Mouse (Mus musculus) forebrain, embryonic 12.5 days (tissue): ENCODE data around the gene Spry1. TPM values are rescaled to one million over a fixed set of nuclear protein-coding genes. Genes with fewer than 3 reads are reported as not detected.
"Not testable (repeated sequence)": the region's sequence is repeated elsewhere in the genome, so short reads cannot be mapped to it uniquely, and the experiment has no call there.

Source experiments
- ATAC-seq: fragments of 200-750 bp; cut with Nextera tagmentation; 2 replicates; pipeline ENCODE4 v1.8.0; 2017; ENCODE audit warnings: moderate TSS enrichment; ENCODE audit not compliant: low FRiP score
- H3K27ac ChIP-seq: fragments of 300-500 bp; sonication (generic); 2 replicates; pipeline ENCODE4 v1.5.1; 2016; ENCODE audit warnings: mild to moderate bottlenecking
- H3K27me3 ChIP-seq: fragments of 300-500 bp; sonication (generic); 2 replicates; pipeline ENCODE4 v1.6.1; 2016; ENCODE audit warnings: mild to moderate bottlenecking
- H3K36me3 ChIP-seq: fragments of 300-500 bp; sonication (generic); replicated peaks from 2 replicates; pipeline ENCODE4 v1.6.1; 2016; ENCODE audit warnings: mild to moderate bottlenecking
- H3K4me1 ChIP-seq: fragments of 300-500 bp; sonication (generic); 2 replicates; pipeline ENCODE4 v1.6.1; 2016
- H3K4me2 ChIP-seq: fragments of 300-500 bp; sonication (generic); 2 replicates; pipeline ENCODE4 v1.6.1; 2016; ENCODE audit warnings: mild to moderate bottlenecking, moderate library complexity
- H3K4me3 ChIP-seq: fragments of 300-500 bp; sonication (generic); replicated peaks from 2 replicates; pipeline ENCODE4 v1.5.1; 2016; ENCODE audit warnings: mild to moderate bottlenecking
- H3K9ac ChIP-seq: fragments of 300-500 bp; sonication (generic); 2 replicates; pipeline ENCODE4 v1.6.1; 2016; ENCODE audit warnings: mild to moderate bottlenecking
- H3K9me3 ChIP-seq: fragments of 300-500 bp; sonication (generic); 2 replicates; pipeline ENCODE4 v1.6.1; 2016
- WGBS: fragments of 180-500 bp; shearing (Covaris S2); methylation state at CpG from one replicate; pipeline ENCODE4 v1.1.7; 2016; 5-methylcytosine and 5-hydroxymethylcytosine counted together
- polyA plus RNA-seq: library from polyadenylated mRNA; unstranded; fragments of >200 nt; fragmentation: Nextera tagmentation; extraction: Ambion mirVana; gene quantifications from 2 replicates; pipeline ENCODE4 v1.2.1, GENCODE M21; 2016

Spry1 gene
- 13.5 and 13.7 TPM in 2 replicates for polyA plus RNA-seq

DNA sequence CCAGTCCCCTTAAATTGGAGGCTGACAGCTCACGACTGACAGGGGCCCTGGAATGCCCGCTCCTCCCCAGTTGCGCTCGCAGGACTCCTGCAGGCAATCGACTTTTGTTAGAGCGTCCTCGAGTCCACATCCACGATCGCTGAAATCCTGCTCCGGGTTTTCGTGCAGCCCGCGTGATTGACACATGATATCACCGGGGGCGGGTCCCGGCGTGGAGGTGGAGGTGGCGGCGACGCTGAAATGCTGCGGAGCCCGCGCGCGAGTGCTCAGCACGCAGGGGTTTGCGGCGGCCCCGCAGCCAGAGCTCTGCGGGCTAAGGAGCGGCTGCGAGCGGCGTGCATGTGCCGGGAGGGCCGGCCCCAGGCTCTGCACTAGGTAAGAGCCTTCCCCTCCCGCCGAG lies at the start of gene Spry1:
Gene Spry1 (plus strand): TSS at position 258 of the 400 bp plus-strand sequence.
- peaks cover 17% of the 10 kb centered on the region for H3K36me3 ChIP-seq

DNA sequence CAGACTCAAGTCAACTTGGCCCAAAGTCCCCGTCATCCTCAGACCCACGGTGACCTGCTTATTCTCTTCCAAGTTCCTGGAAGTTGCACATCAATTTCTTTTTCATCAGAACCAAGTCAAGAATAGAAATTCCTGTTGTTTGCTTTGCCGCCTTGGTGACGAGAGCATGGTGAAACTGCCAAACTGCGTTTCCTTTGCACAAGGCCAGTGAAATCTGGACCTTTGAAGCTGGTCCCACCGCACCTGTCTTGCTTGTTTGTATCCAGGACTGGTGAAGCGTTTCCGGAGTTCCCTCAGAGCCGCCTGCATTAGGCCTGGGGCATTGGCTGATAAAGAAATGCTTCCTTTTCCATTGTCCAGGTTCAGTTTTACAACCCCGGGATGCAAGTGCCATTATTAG lies 44.0 kb upstream of the Spry1 start:
- no peaks in the 10 kb centered on the region for H3K4me1 ChIP-seq
- H3K9ac ChIP-seq, result no peak overlapping the region
- H3K27me3 ChIP-seq, result no peaks in the 10 kb centered on the region
- WGBS, result 72% methylated on average over 10 of the region's 10 CpGs
- H3K4me2 ChIP-seq, result no peak overlapping the region
- no peaks in the 10 kb centered on the region for H3K9me3 ChIP-seq
- no peak overlapping the region for H3K4me3 ChIP-seq
- ATAC-seq, result no peak
- no peak overlapping the region for H3K27ac ChIP-seq
- H3K36me3 ChIP-seq, result no peaks in the 10 kb centered on the region

More for the DNA sequence above, at the start of gene Spry1:
- Histone ChIP-seq H3K4me3 (peak within 1 kb of the TSS; percentile 81), H3K9ac (peak within 1 kb of the TSS; percentile 84), H3K4me2 (peak within 1 kb of the TSS; percentile 78), H3K27ac (peak within 1 kb of the TSS; percentile 92), H3K4me1 (peaks cover 21% of the 10 kb centered on the region), H3K27me3 (peaks cover 5% of the 10 kb centered on the region; the same call in 1 of the 2 replicates), H3K9me3 (no peaks in the 10 kb centered on the region)
- WGBS, result under 1% methylated on average over 38 of the region's 38 CpGs
- peak; percentile 90 for ATAC-seq

DNA sequence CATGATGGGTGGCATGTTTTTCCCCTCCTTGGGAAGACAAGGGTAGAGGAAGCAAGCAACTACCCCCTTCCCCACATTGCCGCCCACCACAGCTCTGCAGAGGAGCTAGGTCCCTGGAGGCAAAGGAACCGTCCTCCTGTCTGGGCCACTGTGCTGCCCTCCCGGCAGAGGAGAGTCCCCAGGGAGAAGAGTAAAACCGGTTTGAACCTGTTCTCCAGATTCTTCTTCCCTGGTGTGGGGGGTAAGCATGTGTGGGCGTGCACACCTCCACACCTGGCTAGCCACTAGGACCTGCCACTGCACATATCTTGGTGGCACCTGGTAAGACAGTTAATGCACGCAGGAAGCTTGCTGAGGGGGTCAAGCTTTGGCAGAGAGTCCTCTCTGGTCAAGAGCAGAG lies 43.2 kb upstream of the Spry1 start:
- H3K4me1 ChIP-seq, result no peaks in the 10 kb centered on the region
- H3K9me3 ChIP-seq, result no peaks in the 10 kb centered on the region
- H3K36me3 ChIP-seq, result no peaks in the 10 kb centered on the region
- H3K27me3 ChIP-seq, result no peaks in the 10 kb centered on the region
- H3K9ac ChIP-seq, result no peak overlapping the region
- H3K4me2 ChIP-seq, result no peak overlapping the region
- H3K27ac ChIP-seq, result no peak overlapping the region
- ATAC-seq, result no peak
- H3K4me3 ChIP-seq, result no peak overlapping the region
- 66% methylated on average over 6 of the region's 6 CpGs for WGBS

DNA sequence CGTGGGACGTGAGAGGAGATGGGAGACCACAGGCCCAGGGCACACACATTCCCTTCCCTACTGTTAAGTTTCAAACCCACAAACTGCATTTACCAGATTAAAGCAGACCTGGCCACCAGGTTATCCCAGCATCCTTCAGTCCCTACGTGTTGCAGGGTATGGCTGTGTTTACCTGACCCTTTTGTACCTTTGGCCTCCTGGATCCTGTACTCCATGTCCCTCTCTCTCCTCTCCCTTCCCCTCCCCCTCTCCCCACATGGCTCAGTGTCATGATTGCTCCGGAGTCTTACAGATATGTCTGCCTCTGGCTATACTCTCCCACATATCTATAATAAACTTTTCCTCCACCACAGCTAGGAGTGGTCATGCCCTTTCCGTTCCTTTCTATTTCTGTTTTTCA lies 42.5 kb upstream of the Spry1 start:
- Histone ChIP-seq H3K4me1 (no peaks in the 10 kb centered on the region), H3K9ac (no peak overlapping the region), H3K4me3 (no peak overlapping the region), H3K4me2 (no peak overlapping the region), H3K9me3 (no peaks in the 10 kb centered on the region), H3K27me3 (no peaks in the 10 kb centered on the region), H3K36me3 (no peaks in the 10 kb centered on the region), H3K27ac (no peak overlapping the region)
- no peak for ATAC-seq
- WGBS, result 82% methylated on average over 5 of the region's 5 CpGs

DNA sequence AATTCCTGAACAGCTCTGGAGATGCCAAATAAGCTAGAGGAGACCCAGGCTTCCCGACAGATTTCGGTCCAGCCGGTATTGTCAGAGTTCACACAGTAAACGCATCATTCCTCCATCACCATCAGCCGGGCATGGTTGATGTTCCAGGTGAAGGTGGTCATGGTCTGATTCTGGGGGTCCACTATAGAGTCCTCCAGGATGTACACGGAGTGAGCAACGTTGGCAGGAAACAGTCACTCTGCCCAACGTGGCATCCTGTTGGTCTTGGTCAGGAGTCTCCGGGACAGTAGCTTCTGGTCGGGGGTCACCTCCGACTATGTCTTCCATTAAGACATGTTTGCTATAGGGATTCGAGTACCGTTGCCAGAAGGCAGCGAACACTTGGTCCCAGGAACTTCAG lies 40.1 kb upstream of the Spry1 start:
- H3K27ac ChIP-seq, H3K36me3 ChIP-seq, H3K4me2 ChIP-seq, ATAC-seq, H3K4me3 ChIP-seq, H3K9ac ChIP-seq, H3K9me3 ChIP-seq, H3K27me3 ChIP-seq, H3K4me1 ChIP-seq: not testable (repeated sequence)
- WGBS, result 95% methylated on average over 14 of the region's 14 CpGs

DNA sequence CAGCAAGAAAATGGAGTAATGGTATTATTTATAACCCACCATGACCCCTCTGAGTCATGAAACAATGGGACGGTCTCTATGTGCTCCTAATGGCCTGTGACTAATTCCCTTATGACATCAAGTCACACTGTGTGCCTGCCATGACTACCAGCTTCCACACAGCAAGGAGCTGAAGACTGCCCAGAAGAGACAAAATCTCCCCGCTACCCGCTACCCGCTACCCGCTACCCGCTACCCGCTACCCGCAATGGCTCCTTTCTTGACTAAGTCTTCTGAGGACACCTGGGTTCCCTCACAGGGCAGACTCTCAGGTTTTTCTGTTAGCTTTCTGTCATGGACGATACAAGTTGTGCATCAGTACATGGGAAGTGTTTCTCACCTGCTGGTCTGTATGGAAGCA lies 37.4 kb upstream of the Spry1 start:
- no peaks in the 10 kb centered on the region for H3K27me3 ChIP-seq
- no peak overlapping the region for H3K27ac ChIP-seq
- H3K4me3 ChIP-seq, result no peak overlapping the region
- H3K4me2 ChIP-seq, result no peak overlapping the region
- peaks cover 16% of the 10 kb centered on the region for H3K4me1 ChIP-seq
- WGBS, result 98% methylated on average over 9 of the region's 9 CpGs
- ATAC-seq, result no peak
- H3K9ac ChIP-seq, result no peak overlapping the region
- no peaks in the 10 kb centered on the region for H3K36me3 ChIP-seq
- H3K9me3 ChIP-seq, result no peaks in the 10 kb centered on the region

DNA sequence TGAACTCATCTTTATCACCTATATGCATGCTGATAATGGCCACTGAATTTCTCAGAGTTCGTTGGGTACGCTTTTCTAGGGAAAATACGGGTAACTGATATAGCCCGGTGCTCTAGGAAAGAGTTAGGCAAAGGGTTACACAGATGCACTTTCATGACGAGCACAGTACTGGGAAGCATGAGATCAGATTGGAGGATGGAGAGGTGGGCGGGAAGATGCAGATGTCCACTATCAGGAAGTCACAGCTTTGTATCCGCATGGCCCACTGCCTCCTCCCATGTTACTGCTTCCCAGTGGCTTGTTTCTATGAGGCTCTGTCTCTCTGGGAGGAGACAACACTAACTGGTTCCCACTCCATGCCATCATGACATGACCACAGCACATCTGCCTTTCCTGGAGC lies 36.9 kb upstream of the Spry1 start:
- H3K27me3 ChIP-seq, result no peaks in the 10 kb centered on the region
- no peaks in the 10 kb centered on the region for H3K36me3 ChIP-seq
- no peak for ATAC-seq
- no peak overlapping the region for H3K4me2 ChIP-seq
- no peaks in the 10 kb centered on the region for H3K9me3 ChIP-seq
- no peak overlapping the region for H3K27ac ChIP-seq
- H3K9ac ChIP-seq, result no peak overlapping the region
- peaks cover 16% of the 10 kb centered on the region for H3K4me1 ChIP-seq
- WGBS, result 89% methylated on average over 7 of the region's 7 CpGs
- H3K4me3 ChIP-seq, result no peak overlapping the region

DNA sequence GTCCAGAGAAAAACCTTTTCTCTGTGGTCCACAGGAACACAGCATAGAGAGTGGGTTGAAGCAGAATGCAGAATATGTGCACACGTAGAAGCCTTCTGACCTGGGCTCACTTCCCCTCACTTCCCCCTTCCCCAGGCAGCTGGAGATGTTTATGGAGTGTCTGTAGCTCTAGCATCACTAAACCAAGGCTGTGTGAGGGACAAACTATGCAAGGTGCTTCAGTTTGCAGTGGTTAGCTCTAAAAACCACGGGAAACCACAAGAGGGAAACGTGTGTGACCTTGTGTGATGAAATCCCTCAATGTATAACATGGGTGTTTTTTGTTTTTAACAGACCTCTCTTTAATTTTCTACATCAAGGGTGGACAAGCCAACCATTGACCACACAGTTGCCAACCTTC lies 36.2 kb upstream of the Spry1 start:
- H3K9me3 ChIP-seq, result no peaks in the 10 kb centered on the region
- H3K27ac ChIP-seq, result no peak overlapping the region
- ATAC-seq, result no peak
- peaks cover 16% of the 10 kb centered on the region for H3K4me1 ChIP-seq
- no peak overlapping the region for H3K4me3 ChIP-seq
- 73% methylated on average over 3 of the region's 3 CpGs for WGBS
- no peak overlapping the region for H3K9ac ChIP-seq
- no peak overlapping the region for H3K4me2 ChIP-seq
- H3K27me3 ChIP-seq, result no peaks in the 10 kb centered on the region
- H3K36me3 ChIP-seq, result no peaks in the 10 kb centered on the region

DNA sequence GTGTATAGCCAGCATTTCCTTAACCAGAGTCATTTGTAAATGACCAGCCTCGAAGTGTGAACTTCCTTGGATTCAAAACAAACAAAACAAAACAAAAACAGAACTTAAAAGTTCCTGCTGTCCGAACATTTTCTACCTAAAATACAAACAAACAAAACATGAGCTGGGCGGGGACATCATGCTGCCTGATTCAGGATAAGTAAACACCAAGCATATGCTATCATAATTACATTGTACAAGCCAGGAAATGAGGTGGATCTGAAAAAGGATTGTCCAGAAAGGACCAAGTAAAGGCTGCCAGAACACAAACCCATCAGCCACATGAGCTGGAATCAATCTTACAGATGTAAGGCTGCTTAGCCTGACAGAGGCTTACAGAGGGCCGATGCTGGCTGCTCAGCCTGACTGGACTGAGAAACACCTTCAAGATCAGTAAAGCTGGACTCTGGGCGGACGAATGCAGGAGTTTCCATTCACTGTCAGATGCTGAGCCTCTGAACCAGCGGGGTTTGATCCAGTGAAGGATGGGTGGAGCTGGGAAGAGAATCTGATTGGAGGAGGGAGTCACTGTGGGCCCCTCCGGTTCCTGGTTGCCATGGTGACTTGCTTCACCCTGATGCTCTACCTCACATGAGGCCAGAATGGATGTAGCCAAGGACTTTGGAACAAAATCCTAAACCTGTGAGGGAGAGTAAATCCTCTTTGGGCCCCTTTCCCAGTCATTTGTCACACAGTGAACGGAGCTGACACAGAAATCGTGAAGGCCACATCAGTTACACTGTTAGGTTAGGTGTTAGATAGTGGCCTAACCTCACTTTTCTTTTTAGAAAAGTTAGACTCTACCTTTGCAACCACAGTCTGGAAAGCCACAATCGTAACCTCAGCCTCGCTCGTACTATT lies 34.5 kb upstream of the Spry1 start:
- 53% methylated on average over 13 of the region's 13 CpGs for WGBS
- Histone ChIP-seq H3K9ac (no peak overlapping the region; the same call in 1 of the 2 replicates), H3K36me3 (no peaks in the 10 kb centered on the region), H3K27me3 (no peaks in the 10 kb centered on the region), H3K9me3 (no peaks in the 10 kb centered on the region), H3K4me1 (peaks cover 16% of the 10 kb centered on the region), H3K4me3 (no peak overlapping the region), H3K4me2 (no peak overlapping the region), H3K27ac (0 out of 2 replicates have a peak overlapping the region, but pooled peaks have one; percentile 8)
- ATAC-seq, result 0 out of 2 replicates have a peak, but pooled peaks have one; percentile 33

DNA sequence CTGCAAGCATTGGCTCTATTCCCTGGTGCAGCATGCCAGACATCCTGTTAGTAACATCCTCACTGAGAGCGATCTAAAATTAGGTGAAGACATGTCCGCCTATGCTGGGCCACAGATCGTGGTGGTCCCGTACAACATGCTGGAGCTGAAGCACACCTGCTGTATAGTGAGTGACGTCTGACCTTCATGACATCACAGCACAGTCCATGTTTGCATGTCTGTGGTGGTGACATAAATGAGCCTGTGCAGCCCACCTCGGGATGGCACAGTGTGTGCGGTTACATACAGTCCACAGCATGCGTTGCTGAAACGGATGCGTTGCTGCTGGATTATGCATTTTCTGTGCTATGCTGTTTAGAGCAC lies 33.9 kb upstream of the Spry1 start:
- H3K27me3 ChIP-seq, result no peaks in the 10 kb centered on the region
- no peak overlapping the region for H3K4me3 ChIP-seq
- ATAC-seq, result no peak
- no peak overlapping the region for H3K27ac ChIP-seq
- WGBS, result 92% methylated on average over 10 of the region's 10 CpGs
- H3K4me2 ChIP-seq, result no peak overlapping the region
- H3K4me1 ChIP-seq, result peaks cover 16% of the 10 kb centered on the region
- H3K9ac ChIP-seq, result no peak overlapping the region
- H3K36me3 ChIP-seq, result no peaks in the 10 kb centered on the region
- H3K9me3 ChIP-seq, result no peaks in the 10 kb centered on the region

DNA sequence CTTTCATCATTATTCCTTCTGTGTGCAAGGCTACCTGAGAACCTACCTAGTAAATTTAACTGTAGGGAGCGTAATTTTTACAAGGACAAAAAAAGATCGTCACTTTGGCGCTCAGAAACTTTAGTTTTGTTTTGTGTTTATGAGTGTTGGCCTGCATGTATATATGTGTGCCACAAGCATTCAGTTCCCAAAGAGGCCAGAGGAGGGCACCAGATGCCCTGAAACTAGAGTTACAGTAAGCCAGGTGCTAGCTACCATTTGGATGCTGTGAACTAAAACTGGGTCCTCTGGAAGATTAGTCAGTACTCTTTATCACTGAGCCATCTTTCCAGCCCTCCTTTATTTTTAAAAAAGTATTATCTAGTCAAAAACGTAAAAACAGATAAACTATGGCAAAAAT lies 30.8 kb upstream of the Spry1 start:
- no peak overlapping the region for H3K9ac ChIP-seq
- no peak overlapping the region for H3K27ac ChIP-seq
- H3K27me3 ChIP-seq, result no peaks in the 10 kb centered on the region
- no peaks in the 10 kb centered on the region for H3K36me3 ChIP-seq
- peaks cover 14% of the 10 kb centered on the region for H3K4me1 ChIP-seq
- 87% methylated on average over 4 of the region's 4 CpGs for WGBS
- H3K9me3 ChIP-seq, result no peaks in the 10 kb centered on the region
- H3K4me2 ChIP-seq, result no peak overlapping the region
- no peak for ATAC-seq
- no peak overlapping the region for H3K4me3 ChIP-seq

DNA sequence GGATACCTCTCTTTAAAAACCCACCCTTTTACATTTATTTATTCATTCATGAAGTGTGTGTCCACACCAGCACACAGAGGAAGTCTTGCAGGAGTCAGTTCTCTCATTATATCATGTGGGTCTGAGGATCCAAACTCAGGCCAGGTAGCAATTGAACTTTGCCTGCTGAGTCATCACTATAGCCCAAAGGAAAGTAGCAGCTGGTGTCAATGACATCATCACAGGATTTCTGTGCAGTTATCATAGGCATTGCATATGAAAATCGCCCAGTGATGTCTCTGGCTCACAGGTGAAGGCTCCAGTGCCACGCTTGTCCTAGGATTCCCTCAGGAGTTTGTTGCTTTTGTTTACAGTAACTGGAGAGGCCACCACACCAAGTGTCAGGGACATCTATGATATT lies 29.1 kb upstream of the Spry1 start:
- Histone ChIP-seq H3K27ac (no peak overlapping the region), H3K4me2 (no peak overlapping the region), H3K9me3 (no peaks in the 10 kb centered on the region), H3K4me1 (no peaks in the 10 kb centered on the region), H3K9ac (no peak overlapping the region), H3K36me3 (no peaks in the 10 kb centered on the region), H3K27me3 (peaks cover 9% of the 10 kb centered on the region), H3K4me3 (no peak overlapping the region)
- ATAC-seq, result no peak
- WGBS, result 93% methylated on average over 2 of the region's 2 CpGs

DNA sequence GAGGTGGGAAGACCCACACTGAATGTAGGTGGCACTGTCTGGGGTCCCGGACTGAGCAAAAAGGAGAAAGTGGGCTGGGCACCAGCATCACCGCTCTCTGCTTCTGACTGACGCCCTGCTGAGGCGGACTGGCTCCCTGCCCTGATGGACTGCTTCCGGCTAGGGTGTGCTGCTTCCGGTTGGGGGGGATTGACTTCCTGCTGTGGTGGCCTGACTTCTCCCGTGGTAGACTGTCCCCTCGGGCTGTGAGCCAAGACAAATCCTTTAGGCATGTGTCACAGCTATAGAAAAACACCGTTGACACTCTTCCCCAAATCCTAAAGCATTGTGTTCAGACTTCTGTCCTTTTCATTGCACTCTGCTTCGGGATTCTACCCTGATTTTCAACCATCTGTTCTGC lies 26.0 kb upstream of the Spry1 start:
- Histone ChIP-seq H3K27me3 (peaks cover 23% of the 10 kb centered on the region), H3K9me3 (no peaks in the 10 kb centered on the region), H3K36me3 (no peaks in the 10 kb centered on the region), H3K27ac (no peak overlapping the region), H3K9ac (no peak overlapping the region), H3K4me2 (no peak overlapping the region), H3K4me1 (peaks cover 5% of the 10 kb centered on the region), H3K4me3 (no peak overlapping the region)
- no peak for ATAC-seq
- 78% methylated on average over 10 of the region's 10 CpGs for WGBS
